Mouse (Mus musculus) midbrain, embryonic 10.5 days (tissue): ENCODE results near the gene Cdkn2aip. TPM values are rescaled to one million over a fixed set of nuclear protein-coding genes. Genes with fewer than 3 reads are reported as not detected.

Experiments used
- DNase-seq: peaks from one replicate; pipeline ENCODE4 v3.0.0-alpha.2; 2017; ENCODE audit warnings: low spot score
- H3K27ac ChIP-seq: fragments of 300-500 bp; sonication (generic); replicated peaks from 2 replicates; pipeline ENCODE4 v1.5.1; 2016; ENCODE audit warnings: mild to moderate bottlenecking
- H3K27me3 ChIP-seq: fragments of 300-500 bp; sonication (generic); 2 replicates; pipeline ENCODE4 v1.6.1; 2016; ENCODE audit warnings: low read depth, mild to moderate bottlenecking; ENCODE audit not compliant: poor library complexity, severe bottlenecking
- H3K36me3 ChIP-seq: fragments of 300-500 bp; sonication (generic); 2 replicates; pipeline ENCODE4 v1.6.1; 2016; ENCODE audit warnings: mild to moderate bottlenecking, moderate library complexity
- H3K4me1 ChIP-seq: fragments of 300-500 bp; sonication (generic); 2 replicates; pipeline ENCODE4 v1.6.1; 2016
- H3K4me3 ChIP-seq: fragments of 300-500 bp; sonication (generic); 2 replicates; pipeline ENCODE4 v1.5.1; 2016; ENCODE audit warnings: mild to moderate bottlenecking, moderate library complexity
- H3K9me3 ChIP-seq: fragments of 300-500 bp; sonication (generic); replicated peaks from 2 replicates; pipeline ENCODE4 v1.6.1; 2016; ENCODE audit warnings: mild to moderate bottlenecking
- WGBS: fragments of 180-500 bp; shearing (Covaris S2); methylation state at CpG from one replicate; pipeline ENCODE4 v1.1.7; 2016; 5-methylcytosine and 5-hydroxymethylcytosine counted together
- polyA plus RNA-seq: library from polyadenylated mRNA; unstranded; fragments of >200 nt; fragmentation: Nextera tagmentation; extraction: Ambion mirVana; gene quantifications from 2 replicates; pipeline ENCODE4 v1.2.1, GENCODE M21; 2016

The Cdkn2aip gene
- 38.5 and 44.3 TPM in 2 replicates for polyA plus RNA-seq

DNA sequence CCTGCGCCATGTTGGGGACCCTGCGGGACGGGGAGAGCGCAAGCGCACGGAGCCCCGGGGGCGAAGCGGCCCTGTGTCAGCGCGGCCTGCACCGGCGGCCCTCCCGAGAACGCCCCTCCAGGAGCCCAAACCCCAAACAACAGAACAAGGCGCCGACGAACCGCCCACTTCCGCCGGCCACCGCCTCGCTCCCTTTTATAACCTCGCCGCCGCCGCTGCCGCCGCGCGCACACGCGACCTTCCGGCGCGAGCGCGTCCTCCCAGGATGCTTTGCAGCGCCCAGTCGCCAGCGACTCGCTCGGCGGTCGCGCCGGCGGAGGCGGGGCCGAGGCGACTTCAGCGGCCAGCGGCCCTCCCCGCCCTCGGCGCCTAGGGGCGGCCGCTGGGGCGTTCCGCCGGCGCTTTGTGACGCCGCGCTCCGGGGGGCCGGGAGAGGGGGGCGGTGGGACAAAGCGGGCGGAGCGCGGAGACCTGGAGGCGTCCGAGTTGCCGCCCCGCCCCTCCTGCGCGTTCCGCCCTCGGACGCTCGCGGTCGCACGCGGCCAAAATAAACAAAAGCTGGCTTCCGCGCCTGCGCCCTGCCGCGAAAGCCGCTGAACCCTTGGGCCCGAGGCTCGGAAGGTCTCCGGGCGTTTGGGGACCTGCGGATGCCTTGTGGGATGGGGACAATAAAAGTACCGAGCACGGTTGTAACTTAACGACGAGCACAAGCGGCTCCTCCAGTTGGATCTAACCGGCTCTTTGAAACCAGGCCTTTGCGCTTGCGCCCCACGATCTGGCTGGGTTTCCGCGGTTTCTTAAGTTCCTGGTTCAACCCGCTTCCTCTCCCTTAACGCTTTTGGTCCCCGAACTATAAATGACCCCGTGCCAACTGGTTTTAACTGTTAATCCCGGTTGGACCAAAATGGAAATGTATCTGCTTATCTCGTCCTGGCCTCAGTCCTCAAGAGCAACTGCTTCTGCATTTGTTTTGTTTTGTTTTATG lies at the start of gene Cdkn2aip:
Cdkn2aip (minus strand) TSS at position 172 of the 985 bp plus-strand sequence.
- no peaks in the 10 kb centered on the region for H3K27me3 ChIP-seq
- H3K4me3 ChIP-seq, result peak within 1 kb of the TSS; percentile 98
- peaks cover 32% of the 10 kb centered on the region for H3K4me1 ChIP-seq
- peak within 1 kb of the TSS; percentile 95 for H3K27ac ChIP-seq
- WGBS, result under 1% methylated on average over 113 of the region's 114 CpGs
- no peaks in the 10 kb centered on the region for H3K9me3 ChIP-seq
- H3K36me3 ChIP-seq, result peaks cover 31% of the 10 kb centered on the region
- DNase-seq, result peak; percentile 96

DNA sequence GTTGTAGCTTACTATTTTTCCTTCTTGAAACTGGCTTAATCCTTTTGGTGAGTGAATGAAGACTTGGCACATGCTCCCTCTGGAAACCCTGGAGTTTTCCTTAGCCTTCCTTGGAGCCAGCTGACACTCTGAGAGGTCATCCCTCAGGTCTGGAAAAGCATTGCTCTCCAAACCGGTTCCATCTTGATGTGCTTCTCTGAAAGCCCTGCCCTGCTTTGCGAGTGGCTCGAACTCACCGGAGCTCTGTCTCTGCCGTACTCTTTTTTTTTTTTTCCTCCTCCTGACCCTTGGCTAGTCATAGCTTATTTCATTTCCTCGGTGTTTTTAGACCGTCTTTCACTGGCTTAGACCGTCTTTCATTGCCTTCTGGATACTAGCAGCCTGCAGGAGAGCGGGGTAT lies 49.5 kb upstream of the Cdkn2aip start:
- 64% methylated on average over 9 of the region's 9 CpGs for WGBS
- no peaks in the 10 kb centered on the region for H3K9me3 ChIP-seq
- H3K4me1 ChIP-seq, result peaks cover 28% of the 10 kb centered on the region
- no peak for DNase-seq
- H3K27ac ChIP-seq, result no peak overlapping the region
- peak overlapping the region; percentile 7; the same call in 1 of the 2 replicates for H3K4me3 ChIP-seq
- no peaks in the 10 kb centered on the region for H3K36me3 ChIP-seq
- peaks cover 10% of the 10 kb centered on the region; the same call in 1 of the 2 replicates for H3K27me3 ChIP-seq

DNA sequence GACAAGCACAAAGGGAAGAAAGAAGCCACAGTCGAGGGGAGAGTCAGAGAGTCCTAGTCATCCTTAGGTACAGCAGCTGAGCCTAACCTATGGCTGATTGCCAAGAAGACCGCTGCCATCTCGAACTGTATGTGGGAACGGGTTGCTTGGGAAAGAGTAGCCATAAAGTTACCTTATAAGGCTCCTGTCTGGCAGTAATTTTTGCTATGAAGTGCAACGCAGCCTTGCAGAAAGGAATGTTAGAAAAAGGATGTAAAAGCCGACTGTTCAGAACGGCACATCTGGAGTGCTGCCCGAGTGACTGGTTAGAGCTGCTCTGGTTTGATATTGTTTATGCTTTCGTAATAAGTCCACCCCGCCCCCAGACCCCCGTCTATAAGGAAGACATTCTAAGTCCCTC lies 47.0 kb upstream of the Cdkn2aip start:
- DNase-seq, result no peak
- Histone ChIP-seq H3K4me1 (peaks cover 28% of the 10 kb centered on the region), H3K4me3 (no peak overlapping the region), H3K27ac (no peak overlapping the region), H3K27me3 (peaks cover 10% of the 10 kb centered on the region; the same call in 1 of the 2 replicates), H3K9me3 (no peaks in the 10 kb centered on the region), H3K36me3 (no peaks in the 10 kb centered on the region)
- 78% methylated on average over 11 of the region's 11 CpGs for WGBS

DNA sequence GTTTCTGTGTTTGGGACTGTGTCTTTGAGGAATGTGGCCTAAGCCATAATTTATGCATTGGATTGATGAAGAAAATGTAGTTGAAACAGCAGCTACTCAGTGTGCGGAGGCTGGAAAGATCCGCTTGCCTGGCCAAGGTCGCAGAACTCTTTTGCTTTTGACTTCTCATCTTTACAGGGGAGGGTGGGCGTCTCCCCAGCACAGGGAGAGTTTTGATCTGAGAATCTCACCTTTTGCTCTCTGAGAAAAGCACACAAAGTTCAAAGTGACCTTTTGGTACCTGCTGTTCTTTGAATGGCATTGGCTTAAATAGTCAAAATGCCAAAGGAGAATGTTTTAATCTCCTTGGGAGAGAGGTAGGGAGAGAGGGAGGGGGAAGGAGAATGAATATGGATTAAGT lies 46.5 kb upstream of the Cdkn2aip start:
- WGBS, result 52% methylated on average over 4 of the region's 4 CpGs
- Histone ChIP-seq H3K4me1 (peaks cover 28% of the 10 kb centered on the region), H3K36me3 (no peaks in the 10 kb centered on the region), H3K27me3 (peaks cover 10% of the 10 kb centered on the region; the same call in 1 of the 2 replicates), H3K27ac (no peak overlapping the region), H3K9me3 (no peaks in the 10 kb centered on the region), H3K4me3 (no peak overlapping the region)
- DNase-seq, result no peak

DNA sequence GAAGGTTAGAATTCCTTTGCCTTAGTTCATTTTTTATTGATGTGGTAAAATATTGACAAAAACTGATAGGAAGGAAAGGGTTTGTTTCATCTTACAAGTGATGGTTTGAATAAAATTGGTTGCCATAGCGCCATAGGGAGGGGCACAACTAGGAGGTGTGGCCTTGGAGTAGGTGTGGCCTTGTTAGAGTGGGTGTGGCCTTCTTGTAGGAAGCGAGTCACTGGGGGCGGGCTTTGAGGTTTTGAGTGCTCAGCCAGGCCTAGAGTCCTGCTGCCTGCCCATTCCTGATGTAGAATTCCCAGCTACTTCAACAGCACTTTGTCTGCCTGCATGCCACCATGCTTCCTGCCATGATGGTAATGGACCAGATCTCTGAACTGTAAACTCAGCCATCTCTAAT lies 39.4 kb upstream of the Cdkn2aip start:
- Histone ChIP-seq H3K4me1 (no peaks in the 10 kb centered on the region), H3K27me3 (no peaks in the 10 kb centered on the region), H3K36me3 (no peaks in the 10 kb centered on the region), H3K9me3 (no peaks in the 10 kb centered on the region), H3K4me3 (no peak overlapping the region), H3K27ac (no peak overlapping the region)
- whole genome bisulfite sequencing, result 89% methylated on average over 3 of the region's 3 CpGs
- DNase-seq, result no peak

DNA sequence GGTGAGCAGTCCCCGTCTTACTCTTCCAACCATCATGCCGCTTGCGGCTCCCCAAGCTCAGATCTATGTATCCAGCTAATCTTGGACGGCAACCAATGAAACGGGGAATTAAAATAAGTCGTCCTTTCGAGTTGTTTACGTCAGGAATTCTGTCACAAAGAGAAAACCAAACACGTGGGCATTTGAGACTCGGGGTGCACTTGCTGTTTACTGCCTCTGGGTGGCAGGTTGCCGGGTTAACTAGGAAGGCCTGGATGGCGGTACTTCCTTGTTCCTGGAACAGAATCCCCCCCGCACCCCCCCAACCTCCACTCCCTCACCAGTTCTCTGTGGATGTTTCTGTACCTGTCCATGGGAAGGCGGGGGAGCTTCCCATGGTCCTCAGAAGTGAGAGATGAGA lies 36.4 kb upstream of the Cdkn2aip start:
- no peak overlapping the region for H3K27ac ChIP-seq
- peak; percentile 22 for DNase-seq
- no peaks in the 10 kb centered on the region for H3K36me3 ChIP-seq
- 53% methylated on average over 14 of the region's 14 CpGs for WGBS
- no peaks in the 10 kb centered on the region for H3K27me3 ChIP-seq
- H3K4me1 ChIP-seq, result 0 out of 2 replicates have a peak, but pooled peaks cover 5% of the 10 kb centered on the region
- H3K4me3 ChIP-seq, result no peak overlapping the region
- H3K9me3 ChIP-seq, result no peaks in the 10 kb centered on the region

DNA sequence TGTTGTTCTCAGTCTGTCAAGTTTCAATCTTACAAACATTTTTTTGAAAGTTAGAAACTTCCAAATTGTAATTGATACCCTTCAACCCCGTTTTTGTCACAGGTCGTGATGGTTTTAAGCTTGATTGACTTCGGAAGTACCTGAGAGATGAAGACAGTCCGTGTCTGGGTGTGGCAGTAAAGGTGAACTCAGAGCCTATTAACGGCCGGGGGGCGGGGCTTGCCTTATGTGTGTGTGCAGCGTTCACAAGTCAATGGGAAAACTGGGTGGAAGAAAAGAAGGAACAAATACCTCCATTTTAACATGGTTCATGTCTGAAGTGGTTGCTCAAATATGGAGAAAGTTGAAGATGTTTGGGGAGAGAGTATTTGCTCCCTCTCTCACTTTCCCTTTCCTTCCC lies 35.8 kb upstream of the Cdkn2aip start:
- H3K4me1 ChIP-seq, result 0 out of 2 replicates have a peak, but pooled peaks cover 5% of the 10 kb centered on the region
- H3K27me3 ChIP-seq, result no peaks in the 10 kb centered on the region
- no peak overlapping the region for H3K4me3 ChIP-seq
- H3K9me3 ChIP-seq, result no peaks in the 10 kb centered on the region
- H3K36me3 ChIP-seq, result no peaks in the 10 kb centered on the region
- WGBS, result 78% methylated on average over 8 of the region's 8 CpGs
- no peak overlapping the region for H3K27ac ChIP-seq
- DNase-seq, result no peak

DNA sequence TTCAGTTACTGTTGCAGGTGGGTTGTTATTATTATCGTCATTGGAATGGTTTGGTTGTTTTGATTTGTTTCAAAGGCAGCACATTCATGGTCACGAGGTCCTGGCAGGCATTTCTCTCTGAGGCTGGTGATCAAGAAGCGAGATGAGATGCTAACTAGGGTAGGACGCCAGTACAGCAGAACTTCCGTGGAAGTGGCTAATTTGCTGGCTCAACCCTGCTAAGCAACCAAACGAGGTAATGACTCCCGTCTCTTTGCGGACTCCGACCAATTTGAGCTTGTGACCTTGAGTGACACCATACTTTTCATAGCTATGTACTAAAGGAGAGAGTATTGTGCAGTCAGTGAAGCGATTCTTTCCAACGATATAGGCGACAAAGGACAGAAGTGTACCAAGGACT lies 32.6 kb upstream of the Cdkn2aip start:
- Histone ChIP-seq H3K4me1 (0 out of 2 replicates have a peak, but pooled peaks cover 5% of the 10 kb centered on the region), H3K27ac (no peak overlapping the region), H3K36me3 (no peaks in the 10 kb centered on the region), H3K27me3 (no peaks in the 10 kb centered on the region), H3K4me3 (no peak overlapping the region), H3K9me3 (no peaks in the 10 kb centered on the region)
- DNase-seq, result no peak
- 78% methylated on average over 12 of the region's 12 CpGs for WGBS

DNA sequence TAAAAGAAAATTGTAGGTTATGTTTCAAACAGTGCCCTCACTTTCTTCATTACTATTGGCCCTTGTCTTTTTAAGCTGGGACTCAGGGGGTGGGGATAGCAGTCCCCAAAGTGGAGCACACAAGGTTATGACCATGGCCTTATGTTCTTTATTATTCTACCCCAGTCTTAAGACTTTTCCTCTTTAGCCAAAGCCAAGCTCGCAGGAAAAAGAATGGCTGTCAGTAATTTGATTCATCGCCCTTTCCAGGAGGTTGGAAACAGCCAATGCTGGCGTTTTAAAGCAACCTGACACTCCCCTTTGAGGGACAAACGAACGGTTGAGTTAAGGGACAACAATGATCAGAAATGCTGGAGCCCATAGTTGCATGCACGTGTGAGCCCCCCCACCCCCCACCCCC lies 32.1 kb upstream of the Cdkn2aip start:
- H3K9me3 ChIP-seq, result no peaks in the 10 kb centered on the region
- DNase-seq, result no peak
- H3K27me3 ChIP-seq, result no peaks in the 10 kb centered on the region
- no peak overlapping the region for H3K27ac ChIP-seq
- H3K4me1 ChIP-seq, result 0 out of 2 replicates have a peak, but pooled peaks cover 5% of the 10 kb centered on the region
- H3K36me3 ChIP-seq, result no peaks in the 10 kb centered on the region
- 55% methylated on average over 6 of the region's 6 CpGs for WGBS
- H3K4me3 ChIP-seq, result no peak overlapping the region

DNA sequence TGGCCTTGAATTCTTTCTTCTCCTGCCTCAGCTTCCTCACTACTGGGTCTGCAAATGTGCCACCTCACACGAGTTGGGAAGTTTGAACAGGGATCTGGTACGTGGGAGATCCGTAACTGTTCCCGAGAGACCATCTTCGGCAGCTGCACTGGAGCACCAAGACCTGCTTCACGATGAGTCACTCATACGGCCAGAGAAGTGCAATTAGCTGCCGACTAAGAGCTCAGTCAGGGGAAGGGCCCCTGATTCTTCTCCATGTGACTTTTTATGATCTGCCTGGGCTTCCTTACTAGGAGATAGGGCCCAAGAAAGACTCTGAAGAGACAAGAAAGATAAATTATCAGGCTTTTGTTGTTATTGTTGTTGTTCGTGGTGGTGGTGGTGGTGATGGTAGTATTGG lies 31.1 kb upstream of the Cdkn2aip start:
- H3K27ac ChIP-seq, result no peak overlapping the region
- no peak for DNase-seq
- no peaks in the 10 kb centered on the region for H3K36me3 ChIP-seq
- 88% methylated on average over 9 of the region's 9 CpGs for WGBS
- no peak overlapping the region for H3K4me3 ChIP-seq
- no peaks in the 10 kb centered on the region for H3K27me3 ChIP-seq
- H3K4me1 ChIP-seq, result 0 out of 2 replicates have a peak, but pooled peaks cover 5% of the 10 kb centered on the region
- no peaks in the 10 kb centered on the region for H3K9me3 ChIP-seq

DNA sequence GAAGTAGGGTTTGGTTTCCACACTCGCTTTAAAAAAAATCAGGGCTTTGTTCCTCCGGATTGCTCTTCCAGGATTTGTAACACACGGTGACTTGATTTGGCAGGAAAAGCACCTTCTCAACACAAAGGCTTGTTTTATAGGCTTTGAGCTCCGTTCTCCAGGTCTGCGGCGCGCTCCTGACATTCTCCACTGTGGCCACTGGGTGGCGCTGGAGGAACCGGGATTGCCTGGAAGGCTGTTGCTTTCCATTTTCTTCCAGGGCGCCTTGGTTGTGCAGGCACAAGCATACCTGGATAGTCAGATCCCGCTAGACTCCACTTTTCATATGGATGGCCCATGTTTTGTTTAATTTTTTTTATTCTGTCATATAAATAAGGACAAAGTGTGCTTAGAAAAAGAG lies 29.7 kb upstream of the Cdkn2aip start:
- no peak overlapping the region for H3K27ac ChIP-seq
- H3K4me1 ChIP-seq, result 0 out of 2 replicates have a peak, but pooled peaks cover 5% of the 10 kb centered on the region
- H3K4me3 ChIP-seq, result no peak overlapping the region
- H3K27me3 ChIP-seq, result no peaks in the 10 kb centered on the region
- H3K9me3 ChIP-seq, result no peaks in the 10 kb centered on the region
- 11% methylated on average over 11 of the region's 11 CpGs for WGBS
- H3K36me3 ChIP-seq, result no peaks in the 10 kb centered on the region
- DNase-seq, result peak; percentile 82

DNA sequence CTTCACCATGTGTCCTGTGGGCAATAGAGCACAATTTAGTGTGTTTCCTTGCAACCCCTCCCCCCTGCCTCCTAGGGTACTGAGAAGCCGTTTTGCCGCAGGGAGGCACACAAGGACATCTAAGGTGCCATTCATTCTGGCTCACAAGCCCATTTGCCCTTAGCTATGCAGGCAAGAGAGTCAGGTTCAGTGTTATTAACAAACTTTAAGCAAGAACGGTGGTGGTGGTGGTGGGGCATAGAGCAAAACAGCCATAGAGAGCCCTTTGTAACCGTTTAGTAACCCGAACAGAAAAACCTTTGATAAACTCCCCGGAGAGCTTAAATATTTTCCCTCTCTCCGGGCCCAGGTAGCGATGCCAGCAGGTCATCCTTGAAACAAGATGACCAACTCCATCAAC lies 29.3 kb upstream of the Cdkn2aip start:
- Histone ChIP-seq H3K36me3 (no peaks in the 10 kb centered on the region), H3K27me3 (no peaks in the 10 kb centered on the region), H3K27ac (no peak overlapping the region), H3K4me3 (no peak overlapping the region), H3K4me1 (0 out of 2 replicates have a peak, but pooled peaks cover 5% of the 10 kb centered on the region), H3K9me3 (no peaks in the 10 kb centered on the region)
- DNase-seq, result no peak
- 52% methylated on average over 8 of the region's 8 CpGs for WGBS

DNA sequence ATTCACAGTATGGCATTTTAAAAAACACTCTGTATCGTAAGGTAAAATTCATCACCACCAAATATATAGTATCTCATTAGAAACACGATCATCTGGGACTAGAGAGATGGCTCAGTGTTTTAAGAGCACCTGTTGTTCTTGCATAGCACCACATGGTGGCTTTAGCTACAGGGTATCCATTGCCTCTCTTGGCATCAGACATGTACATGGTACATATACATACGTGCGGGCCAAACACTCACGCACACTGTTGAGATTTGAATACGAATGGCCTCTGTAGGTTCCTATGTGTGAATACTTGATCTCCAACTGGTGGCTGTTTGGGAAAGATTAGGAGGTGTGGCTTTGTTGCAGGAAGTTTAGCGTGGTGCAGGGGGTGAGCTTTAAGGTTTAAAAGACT lies 28.6 kb upstream of the Cdkn2aip start:
- WGBS, result 86% methylated on average over 7 of the region's 7 CpGs
- no peak overlapping the region for H3K27ac ChIP-seq
- no peaks in the 10 kb centered on the region for H3K36me3 ChIP-seq
- no peaks in the 10 kb centered on the region for H3K9me3 ChIP-seq
- H3K27me3 ChIP-seq, result no peaks in the 10 kb centered on the region
- DNase-seq, result no peak
- no peak overlapping the region for H3K4me3 ChIP-seq
- 0 out of 2 replicates have a peak, but pooled peaks cover 5% of the 10 kb centered on the region for H3K4me1 ChIP-seq
